In the genomic region with DNA sequence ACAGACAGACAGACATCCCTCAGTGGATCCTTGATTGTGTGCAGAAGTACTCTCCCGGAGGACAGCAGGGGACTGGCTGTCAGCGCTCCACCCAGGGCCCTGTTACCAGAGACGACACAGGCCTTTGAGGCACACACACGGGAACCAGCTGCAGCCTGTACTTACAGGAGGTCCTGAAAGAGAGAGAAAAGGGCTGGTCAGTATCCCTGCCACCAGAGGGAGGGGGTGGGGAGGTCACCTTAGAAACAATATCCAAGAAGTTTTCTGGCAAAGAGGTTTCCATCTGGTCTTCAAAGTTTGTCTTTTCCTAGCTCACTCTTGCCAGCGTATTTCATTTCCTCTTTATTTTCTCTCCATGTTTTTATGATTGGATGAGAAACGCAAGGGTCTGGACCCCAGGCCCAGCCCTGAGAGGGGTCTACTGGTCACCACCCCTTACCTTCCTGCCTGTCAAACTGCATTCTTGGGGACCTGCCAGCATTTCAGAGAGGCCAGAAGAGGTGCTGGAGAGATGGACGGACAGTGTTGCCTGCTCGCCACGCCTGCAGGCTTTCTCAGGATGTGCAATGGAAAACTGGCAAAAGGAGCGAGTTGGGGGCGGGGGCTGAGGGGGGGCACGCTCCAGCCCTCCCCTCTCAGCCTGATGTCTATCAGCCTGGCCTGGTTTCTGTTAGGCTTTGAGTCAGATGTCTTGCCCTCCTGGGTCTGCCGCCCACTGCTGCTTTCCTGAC, we compare ENCODE assay signal across 9 mouse cellular contexts. TPM values are rescaled to one million over a fixed set of nuclear protein-coding genes. Genes with fewer than 3 reads are reported as not detected.
DNase-seq lines count a peak whose midpoint lies in the region; ATAC-seq lines count a peak whose summit lies in the region.
"Had no signal": no experiment of that assay in that cellular context is flagged by ENCODE, and none has a peak within 500 bp of the region (broad histone marks: within the 10 kb centered on the region; RNA-seq: fewer than 3 reads in every experiment).

No protein-coding gene starts in this region.

- H3K9ac ChIP-seq in hindbrain, embryonic 11.5 days (ENCODE audit: low read depth, low read length): no peak overlapping the region
- 0 out of 2 replicates have a peak overlapping the region, but pooled peaks have one; percentile 40 for H3K9ac ChIP-seq in embryonic facial prominence, embryonic 14.5 days (ENCODE audit: low read depth, low read length)
- H3K9ac ChIP-seq: liver, embryonic 13.5 days had no signal

- ATAC-seq in hindbrain, embryonic 11.5 days (ENCODE audit: low FRiP score): no peak
- ATAC-seq in embryonic facial prominence, embryonic 14.5 days (ENCODE audit: low read depth): peak; percentile 63

- H3K36me3 ChIP-seq in hindbrain, embryonic 10.5 days: no peaks in the 10 kb centered on the region
- no peaks in the 10 kb centered on the region for H3K36me3 ChIP-seq in hindbrain, embryonic 11.5 days (ENCODE audit: control insufficient read depth, insufficient read depth, low read length)
- no peaks in the 10 kb centered on the region for H3K36me3 ChIP-seq in embryonic facial prominence, embryonic 14.5 days (ENCODE audit: control insufficient read depth, insufficient read depth, low read length)
- no peaks in the 10 kb centered on the region for H3K36me3 ChIP-seq in limb, embryonic 10.5 days
- H3K36me3 ChIP-seq: liver, embryonic 13.5 days had no signal

- H3K9me3 ChIP-seq in hindbrain, embryonic 10.5 days: peaks cover 15% of the 10 kb centered on the region
- no peaks in the 10 kb centered on the region for H3K9me3 ChIP-seq in hindbrain, embryonic 11.5 days (ENCODE audit: control insufficient read depth, low read length)
- peaks cover 10% of the 10 kb centered on the region; the same call in 1 of the 2 replicates for H3K9me3 ChIP-seq in embryonic facial prominence, embryonic 14.5 days (ENCODE audit: control insufficient read depth, low read length)
- peaks cover 2% of the 10 kb centered on the region; the same call in 1 of the 2 replicates for H3K9me3 ChIP-seq in limb, embryonic 10.5 days (replicated peaks)
- H3K9me3 ChIP-seq: liver, embryonic 13.5 days had no signal

- H3K4me2 ChIP-seq in hindbrain, embryonic 11.5 days (replicated peaks; ENCODE audit: low read depth, low read length): no peak overlapping the region
- peak overlapping the region; percentile 48 for H3K4me2 ChIP-seq in embryonic facial prominence, embryonic 14.5 days (ENCODE audit: low read depth, low read length)
- H3K4me2 ChIP-seq: liver, embryonic 13.5 days had no signal

- peak overlapping the region; percentile 64 for H3K27ac ChIP-seq in hindbrain, embryonic 10.5 days
- H3K27ac ChIP-seq in hindbrain, embryonic 11.5 days (ENCODE audit: low read depth, low read length): no peak overlapping the region
- peak overlapping the region; percentile 83 for H3K27ac ChIP-seq in embryonic facial prominence, embryonic 14.5 days (replicated peaks; ENCODE audit: low read depth, low read length)
- H3K27ac ChIP-seq in limb, embryonic 10.5 days: peak overlapping the region; percentile 56
- H3K27ac ChIP-seq: liver, embryonic 13.5 days had no signal

- DNase-seq in hindbrain, embryonic 10.5 days (ENCODE audit: low spot score): peak; percentile 31
- no peak for DNase-seq in hindbrain, embryonic 11.5 days (ENCODE audit: low spot score)
- peak; percentile 33 for DNase-seq in ZHBTc4 (ENCODE audit: low read depth, low spot score)
- DNase-seq in embryonic facial prominence, embryonic 14.5 days (ENCODE audit: low spot score): peak; percentile 70
- peak; percentile 50 for DNase-seq in limb, embryonic 10.5 days (ENCODE audit: low spot score)
- no peak for DNase-seq in layer of hippocampus, adult 9-11 months
- DNase-seq in natural killer cell, adult 2 months (ENCODE audit: low spot score in 2 of 2): no peak
- DNase-seq in right cerebral cortex, postnatal 36 days (ENCODE audit: low spot score in 2 of 2): no peak
- DNase-seq: liver, embryonic 13.5 days had no signal

- peaks cover 33% of the 10 kb centered on the region for H3K4me1 ChIP-seq in hindbrain, embryonic 10.5 days (replicated peaks)
- H3K4me1 ChIP-seq in hindbrain, embryonic 11.5 days (replicated peaks; ENCODE audit: control insufficient read depth, insufficient read depth, low read length): no peaks in the 10 kb centered on the region
- H3K4me1 ChIP-seq in embryonic facial prominence, embryonic 14.5 days (ENCODE audit: control insufficient read depth, insufficient read depth, low read length): peaks cover 25% of the 10 kb centered on the region
- peaks cover 31% of the 10 kb centered on the region for H3K4me1 ChIP-seq in limb, embryonic 10.5 days

- 36% methylated on average over 13 of the region's 13 CpGs for WGBS in hindbrain, embryonic 10.5 days
- 43% methylated on average over 13 of the region's 13 CpGs for WGBS in hindbrain, embryonic 11.5 days
- 10% methylated on average over 13 of the region's 13 CpGs for WGBS in embryonic facial prominence, embryonic 14.5 days
- 27% methylated on average over 13 of the region's 13 CpGs for WGBS in limb, embryonic 10.5 days

- H3K27me3 ChIP-seq in hindbrain, embryonic 10.5 days (ENCODE audit: insufficient read depth, poor library complexity, severe bottlenecking): no peaks in the 10 kb centered on the region
- H3K27me3 ChIP-seq in hindbrain, embryonic 11.5 days (ENCODE audit: control insufficient read depth, insufficient read depth, low read length): no peaks in the 10 kb centered on the region
- no peaks in the 10 kb centered on the region for H3K27me3 ChIP-seq in embryonic facial prominence, embryonic 14.5 days (replicated peaks; ENCODE audit: control insufficient read depth, insufficient read depth, low read length)
- H3K27me3 ChIP-seq in limb, embryonic 10.5 days (ENCODE audit: low read depth, poor library complexity, severe bottlenecking): no peaks in the 10 kb centered on the region
- H3K27me3 ChIP-seq: liver, embryonic 13.5 days had no signal

- H3K4me3 ChIP-seq in hindbrain, embryonic 10.5 days: no peak overlapping the region
- no peak overlapping the region for H3K4me3 ChIP-seq in hindbrain, embryonic 11.5 days (ENCODE audit: low read depth, low read length)
- H3K4me3 ChIP-seq in embryonic facial prominence, embryonic 14.5 days (ENCODE audit: low read depth, low read length): 0 out of 2 replicates have a peak overlapping the region, but pooled peaks have one; percentile 2
- 0 out of 2 replicates have a peak overlapping the region, but pooled peaks have one; percentile 12 for H3K4me3 ChIP-seq in limb, embryonic 10.5 days
- H3K4me3 ChIP-seq: liver, embryonic 13.5 days had no signal

RNA-seq across cellular contexts. Expression of gene Col13a1, which starts 58.8 kb away (rescaled TPM):
- 1.9 and 2.5 TPM in 2 replicates for polyA plus RNA-seq in hindbrain, embryonic 10.5 days (2016; fragmentation: Nextera tagmentation; extraction: Ambion mirVana)
- 1.5 and 1.9 TPM in 2 replicates for polyA plus RNA-seq in hindbrain, embryonic 11.5 days (2014; fragmentation: Nextera tagmentation; extraction: Ambion mirVana)
- polyA plus RNA-seq in embryonic facial prominence, embryonic 14.5 days (2014; fragmentation: Nextera tagmentation; extraction: Ambion mirVana): 7.5 and 8.7 TPM in 2 replicates
- 2.7 and 2.9 TPM in 2 replicates for polyA plus RNA-seq in limb, embryonic 10.5 days (2016; fragmentation: Nextera tagmentation; extraction: Ambion mirVana)

Comparison
In these comparisons a context has a peak if more than half of its experiments do, and no peak if none do; other contexts are left out.
1. DNase-seq: peak in hindbrain, embryonic 10.5 days (single experiment), ZHBTc4 (single experiment), embryonic facial prominence, embryonic 14.5 days (single experiment) and limb, embryonic 10.5 days (single experiment); none in hindbrain, embryonic 11.5 days (single experiment), layer of hippocampus, adult 9-11 months (single experiment), natural killer cell, adult 2 months (0 of 2) and right cerebral cortex, postnatal 36 days (0 of 2).
2. H3K4me3 ChIP-seq: peak in embryonic facial prominence, embryonic 14.5 days (single experiment) and limb, embryonic 10.5 days (single experiment); none in hindbrain, embryonic 10.5 days (single experiment) and hindbrain, embryonic 11.5 days (single experiment).